Mouse (Mus musculus) liver, embryonic 13.5 days (tissue): ENCODE results near the gene Ube2l3. TPM values are rescaled to one million over a fixed set of nuclear protein-coding genes. Genes with fewer than 3 reads are reported as not detected.

Experiments used
- ATAC-seq: fragments of 200-750 bp; cut with Nextera tagmentation; 2 replicates; pipeline ENCODE4 v1.8.0; 2017; ENCODE audit warnings: low read depth, mild to moderate bottlenecking, moderate number of reproducible peaks, moderate library complexity
- DNase-seq: peaks from one replicate; pipeline ENCODE4 v3.0.0; 2022
- H3K27ac ChIP-seq: fragments of 300-500 bp; sonication (generic); 2 replicates; pipeline ENCODE4 v1.5.1; 2015; ENCODE audit warnings: moderate library complexity, mild to moderate bottlenecking, inconsistent platforms
- H3K27me3 ChIP-seq: fragments of 300-500 bp; sonication (generic); 2 replicates; pipeline ENCODE4 v1.6.1; 2015; ENCODE audit warnings: mild to moderate bottlenecking, inconsistent platforms
- H3K36me3 ChIP-seq: fragments of 300-500 bp; sonication (generic); 2 replicates; pipeline ENCODE4 v1.6.1; 2015; ENCODE audit warnings: mild to moderate bottlenecking, inconsistent platforms
- H3K4me1 ChIP-seq: fragments of 300-500 bp; sonication (generic); replicated peaks from 2 replicates; pipeline ENCODE4 v1.6.1; 2015; ENCODE audit warnings: inconsistent platforms
- H3K4me2 ChIP-seq: fragments of 300-500 bp; sonication (generic); 2 replicates; pipeline ENCODE4 v1.6.1; 2015; ENCODE audit warnings: inconsistent platforms, mild to moderate bottlenecking, moderate library complexity
- H3K4me3 ChIP-seq: fragments of 300-500 bp; sonication (generic); replicated peaks from 2 replicates; pipeline ENCODE4 v1.5.1; 2015; ENCODE audit warnings: mild to moderate bottlenecking, inconsistent platforms
- H3K9ac ChIP-seq: fragments of 300-500 bp; sonication (generic); 2 replicates; pipeline ENCODE4 v1.6.1; 2015; ENCODE audit warnings: mild to moderate bottlenecking, inconsistent platforms
- H3K9me3 ChIP-seq: fragments of 300-500 bp; sonication (generic); replicated peaks from 2 replicates; pipeline ENCODE4 v1.6.1; 2016; ENCODE audit warnings: inconsistent platforms
- WGBS: fragments of 180-500 bp; shearing (Covaris S2); methylation state at CpG from one replicate; pipeline ENCODE4 v1.1.7; 2015; ENCODE audit not compliant: insufficient replicate concordance; 5-methylcytosine and 5-hydroxymethylcytosine counted together
- polyA plus RNA-seq: library from polyadenylated mRNA; unstranded; fragments of >200 nt; fragmentation: Nextera tagmentation; extraction: Ambion mirVana; gene quantifications from 2 replicates; pipeline ENCODE4 v1.2.1, GENCODE M21; 2015

Gene Ube2l3
- polyA plus RNA-seq, 1 experiment from 2014 or later: 247 TPM

GRCm38 (mm10) chr16:17146772-17147235 lies 55.6 kb downstream of the Ube2l3 start, which contains the start of gene Ccdc116:
Gene Ccdc116 (minus strand): TSS chr16:17147229.
- DNase-seq (peak; percentile 77), ATAC-seq (peak; percentile 74)
- Histone ChIP-seq H3K27ac (peak within 1 kb of the TSS; percentile 18; the same call in 1 of the 2 replicates), H3K36me3 (peaks cover 8% of the 10 kb centered on the region; the same call in 1 of the 2 replicates), H3K9me3 (no peaks in the 10 kb centered on the region), H3K4me1 (peaks cover 20% of the 10 kb centered on the region), H3K4me3 (peak within 1 kb of the TSS; percentile 70), H3K4me2 (peak within 1 kb of the TSS; percentile 98), H3K9ac (peak within 1 kb of the TSS; percentile 78), H3K27me3 (no peaks in the 10 kb centered on the region)
- under 1% methylated on average over 34 of the region's 34 CpGs for WGBS

GRCm38 (mm10) chr16:17144339-17144738 lies 58.1 kb downstream of the Ube2l3 start, which contains the start of gene Ydjc:
Gene Ydjc (plus strand): TSS chr16:17144621.
- Histone ChIP-seq H3K4me3 (no peak within 1 kb of the TSS), H3K4me1 (peaks cover 26% of the 10 kb centered on the region), H3K27ac (no peak within 1 kb of the TSS), H3K4me2 (no peak within 1 kb of the TSS), H3K9me3 (no peaks in the 10 kb centered on the region), H3K27me3 (no peaks in the 10 kb centered on the region), H3K9ac (no peak within 1 kb of the TSS), H3K36me3 (no peaks in the 10 kb centered on the region)
- ATAC-seq (0 out of 2 replicates have a peak, but pooled peaks have one; percentile 22), DNase-seq (no peak)
- WGBS: 28% methylated on average over 7 of the region's 7 CpGs

GRCm38 (mm10) chr16:17137355-17137754 lies 65.1 kb downstream of the Ube2l3 start:
- WGBS: 71% methylated on average over 15 of the region's 15 CpGs
- Histone ChIP-seq H3K27me3 (peaks cover 4% of the 10 kb centered on the region; the same call in 1 of the 2 replicates), H3K4me3 (no peak overlapping the region), H3K36me3 (no peaks in the 10 kb centered on the region), H3K9ac (no peak overlapping the region), H3K9me3 (no peaks in the 10 kb centered on the region), H3K4me2 (no peak overlapping the region), H3K4me1 (peaks cover 14% of the 10 kb centered on the region), H3K27ac (no peak overlapping the region)
- DNase-seq (no peak), ATAC-seq (no peak)

GRCm38 (mm10) chr16:17132906-17133200 lies 69.6 kb downstream of the Ube2l3 start:
- 55% methylated on average over 7 of the region's 7 CpGs for WGBS
- Histone ChIP-seq H3K27me3 (0 out of 2 replicates have a peak, but pooled peaks cover 4% of the 10 kb centered on the region), H3K4me3 (peak overlapping the region; percentile 86), H3K9ac (peak overlapping the region; percentile 75), H3K27ac (peak overlapping the region; percentile 58; the same call in 1 of the 2 replicates), H3K36me3 (no peaks in the 10 kb centered on the region), H3K4me2 (peak overlapping the region; percentile 94), H3K4me1 (peaks cover 25% of the 10 kb centered on the region), H3K9me3 (no peaks in the 10 kb centered on the region)
- DNase-seq: no peak
- ATAC-seq: no peak

- DNase-seq (peak; percentile 98), ATAC-seq (peak; percentile 96)
- H3K4me2 ChIP-seq: peak within 1 kb of the TSS; percentile 94
- H3K4me3 ChIP-seq: peak within 1 kb of the TSS; percentile 86
- peak within 1 kb of the TSS; percentile 75 for H3K27ac ChIP-seq
- H3K4me1 ChIP-seq: peaks cover 25% of the 10 kb centered on the region
- no peaks in the 10 kb centered on the region for H3K9me3 ChIP-seq
- under 1% methylated on average over 47 of the region's 47 CpGs for WGBS
- H3K36me3 ChIP-seq: no peaks in the 10 kb centered on the region
- 0 out of 2 replicates have a peak, but pooled peaks cover 4% of the 10 kb centered on the region for H3K27me3 ChIP-seq
- peak within 1 kb of the TSS; percentile 84 for H3K9ac ChIP-seq
Observed at GRCm38 (mm10) chr16:17132089-17132905, 70.2 kb downstream of the Ube2l3 start, which contains the start of gene Sdf2l1. Gene Sdf2l1 (minus strand): TSS chr16:17132383.

GRCm38 (mm10) chr16:17131191-17132088 lies 71.0 kb downstream of the Ube2l3 start:
- 2% methylated on average over 43 of the region's 43 CpGs for WGBS
- Histone ChIP-seq H3K9me3 (no peaks in the 10 kb centered on the region), H3K27me3 (0 out of 2 replicates have a peak, but pooled peaks cover 4% of the 10 kb centered on the region), H3K4me2 (peak overlapping the region; percentile 94), H3K27ac (peak overlapping the region; percentile 75), H3K9ac (peak overlapping the region; percentile 84), H3K4me1 (peaks cover 25% of the 10 kb centered on the region), H3K36me3 (no peaks in the 10 kb centered on the region), H3K4me3 (peak overlapping the region; percentile 86)
- DNase-seq: peak; percentile 29
- no peak for ATAC-seq

GRCm38 (mm10) chr16:17127292-17127691 lies 75.2 kb downstream of the Ube2l3 start:
- Histone ChIP-seq H3K4me3 (no peak overlapping the region), H3K4me2 (no peak overlapping the region), H3K9ac (no peak overlapping the region), H3K4me1 (peaks cover 40% of the 10 kb centered on the region), H3K36me3 (no peaks in the 10 kb centered on the region), H3K9me3 (no peaks in the 10 kb centered on the region), H3K27ac (no peak overlapping the region), H3K27me3 (no peaks in the 10 kb centered on the region)
- peak; percentile 47 for DNase-seq
- ATAC-seq: no peak
- 96% methylated on average over 1 of the region's 1 CpGs for WGBS

GRCm38 (mm10) chr16:17124871-17125520 lies 77.5 kb downstream of the Ube2l3 start, which contains the start of gene 2610318N02Rik:
Gene 2610318N02Rik (minus strand): TSS chr16:17125167.
- ATAC-seq (peak; percentile 98), DNase-seq (peak; percentile 87)
- Histone ChIP-seq H3K27ac (peak within 1 kb of the TSS; percentile 75), H3K36me3 (peaks cover 14% of the 10 kb centered on the region), H3K4me3 (peak within 1 kb of the TSS; percentile 68), H3K9ac (peak within 1 kb of the TSS; percentile 76), H3K27me3 (no peaks in the 10 kb centered on the region), H3K4me1 (peaks cover 23% of the 10 kb centered on the region), H3K9me3 (no peaks in the 10 kb centered on the region), H3K4me2 (peak within 1 kb of the TSS; percentile 87)
- under 1% methylated on average over 25 of the region's 25 CpGs for WGBS

- Histone ChIP-seq H3K4me1 (peaks cover 23% of the 10 kb centered on the region), H3K9me3 (no peaks in the 10 kb centered on the region), H3K4me2 (peak overlapping the region; percentile 87), H3K9ac (peak overlapping the region; percentile 76), H3K4me3 (peak overlapping the region; percentile 68), H3K36me3 (peaks cover 20% of the 10 kb centered on the region), H3K27me3 (no peaks in the 10 kb centered on the region), H3K27ac (peak overlapping the region; percentile 25; the same call in 1 of the 2 replicates)
- no peak for DNase-seq
- no peak; the same call in 1 of the 2 replicates for ATAC-seq
- 8% methylated on average over 22 of the region's 22 CpGs for WGBS
Observed at GRCm38 (mm10) chr16:17124119-17124870, 78.2 kb downstream of the Ube2l3 start.

- H3K9ac ChIP-seq: no peak overlapping the region
- no peak overlapping the region for H3K27ac ChIP-seq
- no peak for DNase-seq
- 81% methylated on average over 14 of the region's 14 CpGs for WGBS
- H3K4me1 ChIP-seq: peaks cover 23% of the 10 kb centered on the region
- no peaks in the 10 kb centered on the region for H3K9me3 ChIP-seq
- ATAC-seq: no peak
- H3K36me3 ChIP-seq: peaks cover 34% of the 10 kb centered on the region
- H3K4me2 ChIP-seq: no peak overlapping the region
- H3K4me3 ChIP-seq: no peak overlapping the region
- H3K27me3 ChIP-seq: no peaks in the 10 kb centered on the region
Observed at GRCm38 (mm10) chr16:17121569-17121968, 80.9 kb downstream of the Ube2l3 start.
